Mouse (Mus musculus) gastrocnemius, postnatal 10 days (tissue): Measurements from ENCODE around the gene Tpcn2. TPM values are rescaled to one million over a fixed set of nuclear protein-coding genes. Genes with fewer than 3 reads are reported as not detected.

Source experiments
- DNase-seq: peaks from one replicate; pipeline ENCODE4 v3.0.0; 2021; ENCODE audit warnings: mixed read lengths
- long read RNA-seq, 2 experiments: library from polyadenylated mRNA; stranded (forward); transcript quantifications; one replicate each; pipeline ENCODE4 v2.0.0; 2021
- total RNA-seq, 2 experiments: library from RNA; stranded (reverse); gene quantifications; 2 replicates each; pipeline ENCODE4 v1.2.3; 2021

The Tpcn2 gene
- total RNA-seq = 1 to 10 TPM; 3.6 to 7.2 TPM
- long read RNA-seq, experiment 1, partial matches to known transcripts = 0 of 1 reads
- long read RNA-seq, experiment 1, other reads (novel, unspliced or antisense) = 0 of 1 reads
- long read RNA-seq, experiment 2, partial matches to known transcripts = 1 of 3 reads
- long read RNA-seq, experiment 2, other reads (novel, unspliced or antisense) = 2 of 3 reads

DNA sequence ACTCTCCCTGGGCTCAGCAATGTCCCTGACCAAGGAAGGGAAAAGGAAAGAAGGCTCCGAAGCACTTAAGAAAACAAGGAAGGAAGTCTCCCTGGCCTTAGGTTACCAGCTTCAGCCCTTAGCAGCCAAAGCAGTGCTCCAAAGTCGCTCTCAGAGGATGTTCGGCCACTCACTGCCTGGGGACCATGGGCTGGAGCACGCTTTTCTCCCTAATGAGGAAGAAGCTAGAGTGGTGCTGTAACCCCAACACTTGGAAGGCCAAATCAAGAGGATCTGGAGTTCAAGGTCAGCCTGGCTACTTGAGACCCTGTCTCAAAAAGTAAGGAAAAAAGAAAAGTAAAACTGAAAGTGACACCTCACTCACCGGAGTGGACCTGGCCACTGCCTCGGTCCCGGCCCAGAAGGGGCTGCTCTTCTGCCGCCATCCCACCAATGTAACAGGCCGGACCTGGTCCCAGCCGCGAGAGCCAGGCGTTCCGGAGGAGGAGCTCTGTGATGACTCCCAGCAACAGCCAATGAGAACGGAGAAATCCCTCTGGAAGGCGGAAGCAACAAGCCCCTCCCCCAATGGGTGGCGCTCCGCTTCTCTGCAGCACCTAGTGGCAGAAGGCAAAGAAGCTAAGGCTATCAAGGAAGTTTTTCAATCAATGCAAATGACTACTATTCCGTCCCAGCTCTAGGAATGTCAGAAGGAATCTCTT is at the start of gene Tpcn2:
Tpcn2 (minus strand) TSS at position 525 of the 701 bp plus-strand sequence.
- DNase-seq = peak; percentile 92

DNA sequence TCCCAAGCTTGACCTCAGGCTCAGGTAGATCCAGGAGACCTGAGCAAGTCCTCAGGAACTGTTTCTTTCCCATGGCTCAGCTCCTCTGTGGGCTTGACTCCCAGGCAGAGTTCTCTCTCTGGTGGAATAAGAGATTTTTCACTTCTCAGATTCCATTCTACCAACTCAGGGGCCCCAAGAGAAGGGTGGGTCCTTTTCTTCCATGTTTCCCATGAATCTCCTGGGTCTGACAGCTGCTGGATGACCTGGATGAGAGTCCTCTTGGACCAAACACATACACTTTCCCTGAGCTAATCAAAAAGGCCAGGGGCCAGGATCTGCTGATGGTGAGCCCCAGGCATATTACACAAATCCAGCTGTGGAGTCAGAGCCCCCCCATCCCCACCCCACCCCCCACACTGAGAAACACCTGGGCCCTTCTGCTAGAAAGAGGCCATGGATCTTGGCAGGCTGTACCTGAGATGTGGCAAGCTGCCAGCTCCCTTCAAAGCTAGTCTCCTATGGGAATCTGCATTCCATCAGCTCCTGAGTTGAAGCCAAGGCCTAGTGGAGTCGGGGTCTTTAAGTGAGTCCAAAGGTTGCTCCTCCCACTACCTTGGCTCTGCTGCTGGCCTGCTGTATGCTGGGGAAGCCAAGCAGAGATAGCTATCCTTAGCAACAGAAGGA is 48.7 kb upstream of the Tpcn2 start:
- peak; percentile 31 for DNase-seq

DNA sequence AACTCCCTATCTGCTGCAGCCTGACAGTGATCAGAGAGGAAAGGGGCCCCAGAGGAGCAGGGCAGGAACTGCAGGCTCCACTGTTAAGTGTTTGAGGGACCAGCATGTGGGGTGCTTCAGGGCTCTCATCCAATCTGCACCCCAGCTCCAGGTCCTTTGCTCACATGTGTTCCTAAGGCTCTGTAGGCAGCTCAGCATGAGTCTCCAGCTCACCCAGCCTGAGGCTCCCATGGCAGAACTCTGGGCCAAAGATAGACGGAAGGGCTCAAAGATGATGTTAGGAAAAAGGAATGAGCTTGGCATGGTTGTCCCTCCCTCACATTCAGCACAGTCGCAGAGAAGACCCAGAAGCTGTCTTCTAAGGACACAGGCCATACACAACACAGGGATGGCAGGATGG is 46.8 kb upstream of the Tpcn2 start:
- no peak for DNase-seq

DNA sequence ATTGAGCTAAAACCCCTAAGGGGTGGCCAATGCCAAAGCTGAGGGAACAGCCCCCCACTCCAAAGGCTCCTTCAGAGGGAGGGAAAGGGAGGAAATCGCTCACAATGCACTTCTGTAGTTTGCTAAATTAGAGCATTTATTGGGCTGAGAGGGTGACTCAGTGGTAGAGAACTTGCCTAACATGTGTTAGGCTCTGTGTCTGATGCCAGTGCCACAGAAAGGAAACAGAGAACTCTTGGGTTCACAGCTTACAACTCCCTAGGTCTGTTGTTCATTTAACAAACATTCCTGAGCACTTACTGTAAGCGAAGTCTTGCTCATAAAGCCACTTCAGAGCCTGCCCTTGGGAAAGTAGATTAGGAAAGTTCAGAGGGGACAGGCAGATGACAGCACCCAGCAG is 46.2 kb upstream of the Tpcn2 start:
- no peak for DNase-seq

DNA sequence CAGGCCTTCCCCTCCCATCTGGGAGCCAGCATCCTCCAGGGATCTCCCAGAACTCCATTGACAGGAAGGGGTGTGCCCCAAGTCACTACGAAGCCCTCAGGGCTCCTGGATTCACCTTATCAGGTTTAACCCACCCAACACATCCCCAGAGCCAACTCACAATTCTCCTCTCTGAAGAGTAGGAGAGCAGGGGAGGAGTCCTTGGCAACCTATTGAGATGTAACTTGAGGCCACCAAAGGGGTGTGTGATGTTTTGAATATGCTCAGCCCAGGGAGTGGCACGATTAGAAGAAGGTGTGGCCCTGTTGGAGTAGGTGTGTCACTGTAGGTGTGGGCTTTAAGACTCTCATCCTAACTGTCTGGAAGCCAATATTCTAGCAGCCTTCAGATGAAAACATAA is 41.9 kb upstream of the Tpcn2 start:
- no peak for DNase-seq

DNA sequence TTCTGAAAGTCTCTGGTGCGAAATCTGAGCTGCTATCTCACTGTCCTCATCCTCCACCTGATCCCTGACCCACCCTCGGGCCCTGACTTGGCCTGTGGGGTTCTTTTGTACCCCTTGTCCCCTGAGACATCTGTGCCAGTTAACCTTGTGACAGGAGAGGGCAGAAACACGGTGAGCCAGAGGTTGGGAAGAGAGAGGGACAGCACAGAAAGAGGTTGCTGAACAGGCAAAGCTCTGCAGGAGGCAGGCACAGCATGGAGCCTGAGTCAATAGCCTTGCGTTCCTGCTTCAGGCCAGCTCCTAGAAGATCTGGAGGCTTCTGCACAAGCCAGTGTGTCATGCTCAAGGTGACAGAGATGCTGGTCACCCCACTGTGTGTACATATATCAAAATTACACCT is 39.8 kb upstream of the Tpcn2 start:
- DNase-seq = no peak

DNA sequence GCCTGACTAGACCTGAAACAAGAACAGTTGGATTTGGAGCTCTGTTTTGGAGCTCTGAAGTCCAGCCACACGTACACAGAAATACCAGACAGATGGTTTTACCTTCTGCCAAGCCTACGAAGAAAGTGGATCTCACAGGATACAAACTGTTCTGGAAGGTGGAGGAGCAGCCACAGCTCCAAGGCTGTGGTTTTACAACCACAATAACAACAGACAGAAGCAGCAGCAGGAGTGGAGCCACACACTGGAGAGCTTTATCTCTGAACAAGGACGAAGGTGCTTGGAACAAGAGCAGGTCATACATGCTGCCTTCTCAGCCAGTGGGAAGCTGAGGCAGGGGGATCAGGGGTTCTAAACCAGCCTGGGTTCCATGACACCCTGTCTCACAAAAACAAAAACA is 35.7 kb upstream of the Tpcn2 start:
- DNase-seq = no peak

DNA sequence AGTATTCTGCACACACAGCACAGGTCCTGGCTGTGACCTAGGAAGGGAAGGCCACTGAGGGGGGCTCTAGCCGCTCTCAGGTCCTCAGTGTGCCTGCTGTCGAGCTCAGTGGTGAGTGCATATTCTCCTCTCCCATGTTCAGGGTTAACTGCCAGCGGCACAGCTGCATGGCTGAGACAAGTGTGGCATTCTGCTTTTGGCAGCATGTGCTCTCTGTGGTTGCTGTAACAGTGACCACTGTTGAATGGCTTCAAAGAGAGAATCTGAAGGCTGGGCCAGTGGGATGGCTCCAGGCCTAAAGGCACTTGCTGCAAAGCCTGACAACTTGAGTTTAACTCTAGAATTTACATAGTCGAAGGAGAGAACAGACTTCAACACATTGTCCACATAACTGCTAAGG is 33.7 kb upstream of the Tpcn2 start:
- DNase-seq = no peak

DNA sequence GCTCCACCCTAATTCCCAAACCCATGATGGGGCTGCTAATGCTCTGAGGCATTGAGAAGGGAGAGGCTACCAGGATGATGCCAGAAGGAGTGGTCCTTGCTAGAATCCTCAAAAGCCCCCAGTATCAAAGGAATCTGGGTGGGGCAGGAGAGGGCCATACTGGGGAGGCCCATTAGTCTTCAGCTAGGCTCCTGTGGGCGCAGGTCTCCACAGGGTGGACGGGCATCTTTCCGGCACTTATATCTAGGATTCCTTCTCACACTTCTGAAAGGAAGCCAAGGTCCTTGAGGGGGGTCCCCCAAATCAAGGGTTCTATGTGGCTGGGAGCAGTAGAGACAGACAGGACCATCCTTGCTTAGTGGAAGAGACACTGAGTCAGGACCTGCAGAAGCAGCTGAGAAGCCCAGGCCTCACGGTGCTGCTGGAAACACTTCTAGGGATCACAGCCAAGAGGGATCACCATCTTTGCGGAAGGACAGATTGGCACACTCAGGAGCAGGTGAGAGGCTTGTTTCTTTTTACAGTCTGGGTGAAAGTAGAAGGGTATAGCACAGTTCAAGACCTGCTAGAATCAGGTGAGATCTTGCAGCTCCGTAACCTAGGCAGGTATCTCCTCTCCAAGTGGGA is 31.1 kb upstream of the Tpcn2 start, which contains the start of gene Mrgprd:
Mrgprd (plus strand) TSS at position 51 of the 627 bp plus-strand sequence.
- DNase-seq = no peak

DNA sequence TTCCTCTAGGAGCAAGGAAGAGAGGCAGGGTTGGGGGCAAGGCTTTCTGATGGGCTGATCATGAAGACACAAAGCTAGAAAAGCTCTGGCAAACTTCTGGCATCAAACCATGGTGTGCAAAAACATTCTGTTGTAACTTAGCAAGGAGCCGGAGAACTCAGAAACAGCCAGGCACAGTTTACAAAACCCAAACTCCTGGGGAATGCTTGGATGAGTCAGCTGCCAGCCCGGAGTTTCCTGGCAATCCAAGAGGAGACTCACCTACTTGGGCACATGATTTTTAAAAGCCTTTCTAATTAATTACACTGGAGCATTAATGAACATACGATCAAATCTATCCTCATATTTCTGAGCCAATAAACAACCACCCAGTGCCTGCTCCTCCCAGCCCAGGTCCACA is 28.3 kb upstream of the Tpcn2 start:
- DNase-seq = no peak

DNA sequence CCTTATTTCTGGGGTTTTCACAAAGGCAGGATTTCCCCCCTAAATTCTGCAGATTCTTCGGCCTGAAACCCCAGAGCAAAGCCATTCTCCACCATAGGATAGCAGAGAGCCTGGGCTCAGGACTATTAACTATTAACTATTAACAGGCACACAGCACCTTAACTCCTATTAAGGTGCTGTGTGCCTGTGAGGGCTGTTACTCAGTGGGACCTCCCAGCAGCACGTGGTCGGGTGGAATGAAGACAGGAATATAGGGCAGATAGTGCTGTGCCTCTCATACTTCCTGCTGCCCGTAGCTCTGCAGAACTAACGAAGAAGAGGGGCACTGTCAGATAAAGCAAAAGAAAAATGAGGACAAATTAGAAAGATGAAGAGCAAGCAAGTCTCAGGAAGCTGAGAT is 26.7 kb upstream of the Tpcn2 start:
- DNase-seq = no peak

DNA sequence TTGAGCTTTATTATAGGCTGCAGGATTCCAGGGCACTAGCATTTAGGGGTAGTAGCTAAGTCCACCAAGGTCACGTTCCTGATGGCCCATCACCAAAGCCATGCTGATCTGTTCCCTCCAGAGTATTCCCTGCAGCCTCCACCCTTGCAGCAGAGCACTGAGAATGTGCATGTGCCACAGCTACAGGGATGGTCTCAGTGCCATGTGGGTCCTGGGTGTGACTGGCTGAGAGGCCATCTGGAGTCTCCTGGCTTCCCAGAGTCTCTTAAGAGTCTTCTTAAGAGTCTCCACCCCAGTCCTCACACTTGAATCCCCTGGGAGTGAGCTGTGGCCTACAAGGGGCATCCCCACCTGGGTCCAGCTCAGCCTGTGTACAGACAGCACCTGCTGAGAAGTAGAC is 26.1 kb upstream of the Tpcn2 start:
- no peak for DNase-seq

DNA sequence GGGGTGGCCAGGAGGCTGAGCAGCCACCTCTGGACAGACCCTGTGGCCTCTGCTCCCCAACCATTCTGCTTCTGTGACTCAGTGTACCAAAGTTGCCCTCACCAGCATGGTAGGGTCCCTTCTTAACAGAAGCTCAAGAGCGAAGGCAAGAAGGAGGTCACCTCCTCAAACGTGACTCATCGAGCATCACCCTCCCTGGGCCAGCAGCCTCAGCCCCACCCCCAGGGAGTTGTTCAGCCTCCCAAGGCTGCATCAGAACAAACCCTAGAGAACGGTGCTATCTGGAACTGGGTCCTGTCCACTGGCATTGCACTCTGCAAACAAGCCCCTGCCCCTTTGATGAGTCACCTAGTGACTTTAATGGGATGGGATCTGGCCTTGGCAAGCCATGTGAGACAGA is 25.1 kb upstream of the Tpcn2 start:
- DNase-seq = no peak

DNA sequence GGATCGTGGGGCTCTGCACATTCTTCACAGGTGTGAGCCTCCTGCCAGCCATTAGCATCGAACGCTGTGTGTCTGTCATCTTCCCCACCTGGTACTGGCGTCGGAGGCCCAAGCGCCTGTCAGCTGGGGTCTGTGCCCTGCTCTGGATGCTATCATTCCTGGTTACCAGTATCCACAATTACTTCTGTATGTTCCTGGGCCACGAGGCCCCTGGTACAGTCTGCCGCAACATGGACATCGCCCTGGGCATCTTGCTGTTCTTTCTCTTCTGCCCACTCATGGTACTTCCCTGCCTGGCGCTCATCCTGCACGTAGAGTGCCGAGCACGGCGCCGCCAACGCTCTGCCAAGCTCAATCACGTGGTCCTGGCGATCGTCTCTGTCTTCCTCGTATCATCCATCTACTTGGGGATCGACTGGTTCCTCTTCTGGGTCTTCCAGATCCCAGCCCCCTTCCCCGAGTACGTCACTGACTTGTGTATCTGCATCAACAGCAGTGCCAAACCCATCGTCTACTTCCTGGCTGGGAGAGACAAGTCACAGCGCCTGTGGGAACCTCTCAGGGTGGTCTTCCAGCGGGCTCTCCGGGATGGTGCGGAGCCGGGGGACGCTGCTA is 24.4 kb upstream of the Tpcn2 start:
- DNase-seq = no peak

DNA sequence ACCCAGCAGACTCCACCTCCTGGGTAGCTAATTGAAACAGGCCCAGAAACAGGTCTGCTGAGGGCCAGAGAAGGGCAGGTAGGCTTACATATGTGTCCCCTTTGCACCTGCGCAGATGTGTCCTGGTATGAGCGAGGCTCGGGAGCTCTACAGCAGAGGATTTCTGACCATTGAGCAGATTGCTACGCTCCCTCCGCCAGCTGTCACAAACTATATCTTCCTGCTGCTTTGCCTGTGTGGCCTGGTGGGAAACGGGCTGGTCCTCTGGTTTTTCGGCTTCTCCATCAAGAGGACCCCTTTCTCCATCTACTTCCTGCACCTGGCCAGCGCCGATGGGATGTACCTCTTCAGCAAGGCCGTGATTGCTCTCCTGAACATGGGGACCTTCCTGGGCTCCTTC is 23.8 kb upstream of the Tpcn2 start:
- no peak for DNase-seq

DNA sequence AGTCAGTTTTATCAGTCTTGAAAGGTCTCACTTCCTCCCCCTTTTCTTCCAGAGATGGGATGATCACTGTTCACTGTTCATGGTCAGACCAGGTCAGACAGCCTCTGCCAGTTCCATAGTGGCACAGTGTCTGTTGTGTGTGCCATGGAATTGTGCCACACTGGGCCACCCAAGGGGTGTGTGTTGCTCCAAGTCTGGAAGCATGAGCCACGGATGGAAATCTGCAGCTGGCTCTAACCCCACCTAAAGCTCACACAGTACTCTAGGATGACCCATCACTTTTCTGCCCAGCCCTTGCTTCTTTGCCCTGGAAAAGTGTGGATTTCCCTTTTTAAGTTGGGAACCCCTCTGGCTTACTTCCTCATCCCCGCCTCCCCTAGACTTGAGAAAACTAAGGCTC is 20.3 kb upstream of the Tpcn2 start:
- no peak for DNase-seq

DNA sequence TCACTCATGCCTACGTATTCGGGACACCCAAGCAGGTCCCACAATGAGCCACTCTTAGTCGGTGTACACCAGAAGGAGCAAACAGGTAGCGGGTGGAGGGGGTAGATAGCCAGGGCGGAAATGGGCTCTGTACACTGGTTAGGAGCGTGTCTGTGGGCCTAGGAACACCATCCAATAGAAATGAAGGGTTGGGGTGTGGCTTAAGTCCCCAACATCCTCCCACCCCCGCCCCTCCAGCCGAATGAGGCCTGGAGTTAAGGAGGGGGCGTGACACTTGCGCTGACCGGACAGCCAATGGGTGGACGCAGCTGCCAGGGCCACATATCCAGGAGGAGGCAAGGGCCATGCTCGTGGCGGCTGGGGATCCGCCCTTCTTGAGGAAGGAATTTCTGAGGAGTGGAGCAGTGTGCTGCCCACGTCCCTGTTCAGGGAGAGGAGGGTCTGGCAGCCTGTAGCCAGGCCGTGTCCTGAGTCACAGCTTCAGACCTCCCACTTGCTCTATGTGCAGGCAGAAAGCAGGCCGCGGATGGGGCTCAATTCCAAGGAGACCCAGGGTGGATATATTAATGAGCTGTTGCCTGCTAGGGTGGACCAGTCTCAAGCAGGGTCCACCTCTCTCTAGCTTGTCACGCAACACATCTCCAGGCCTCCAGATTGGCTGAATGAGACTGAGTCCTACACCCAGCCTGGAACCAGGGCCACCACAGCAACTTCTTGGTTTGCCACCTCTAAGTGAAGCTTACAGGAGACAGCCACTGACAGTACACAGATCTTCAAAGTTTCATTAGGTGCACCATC is 18.9 kb upstream of the Tpcn2 start:
- peak; percentile 68 for DNase-seq

DNA sequence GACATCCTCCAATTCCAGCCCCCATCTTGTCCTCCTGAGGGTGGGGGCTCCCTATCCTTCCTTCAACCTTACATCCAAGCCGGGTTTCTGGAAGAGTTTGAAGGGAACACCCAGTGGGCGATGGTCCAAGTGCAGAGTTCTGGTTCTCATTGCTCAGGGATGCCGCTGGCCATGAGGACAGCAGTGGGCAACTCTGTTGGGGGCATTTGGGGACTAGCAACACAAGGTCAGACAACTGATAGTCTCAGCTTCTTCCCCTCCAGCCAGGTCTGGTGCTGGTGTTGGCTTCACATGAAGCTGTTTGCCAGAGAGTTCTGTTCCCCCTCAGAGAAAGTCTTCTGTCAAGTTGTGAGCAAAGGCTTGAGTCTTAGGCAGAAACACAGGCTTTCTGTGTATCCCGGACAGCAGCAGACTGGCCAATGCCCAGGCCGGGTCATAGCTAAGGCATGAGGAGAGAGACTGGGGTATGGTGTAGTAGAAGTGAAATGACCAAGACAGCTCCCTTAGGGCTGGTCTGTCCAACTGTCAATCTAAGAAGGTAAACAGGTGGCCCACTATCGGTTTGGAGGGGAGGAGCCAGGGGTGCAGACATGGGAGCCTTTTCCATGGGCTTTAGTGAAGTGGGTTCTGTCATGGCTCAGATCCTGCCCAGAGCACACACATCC is 17.7 kb upstream of the Tpcn2 start:
- peak; percentile 64 for DNase-seq

DNA sequence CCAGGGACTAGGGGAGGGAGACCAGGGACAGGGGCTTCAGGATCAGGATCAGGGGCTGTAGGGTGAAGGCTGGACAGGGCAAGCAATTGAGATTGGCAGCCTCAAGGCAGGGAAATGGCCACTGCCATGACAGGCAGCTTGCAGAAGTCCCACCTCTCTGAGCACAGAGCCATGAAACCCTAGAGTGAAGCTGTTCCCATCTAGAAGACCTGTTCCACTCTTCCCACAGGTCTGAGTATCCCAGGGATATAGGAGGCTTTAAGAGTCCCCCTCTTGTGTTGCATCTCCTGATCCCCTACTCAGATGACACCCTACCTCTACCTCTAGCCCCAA is 17.2 kb upstream of the Tpcn2 start:
- no peak for DNase-seq

DNA sequence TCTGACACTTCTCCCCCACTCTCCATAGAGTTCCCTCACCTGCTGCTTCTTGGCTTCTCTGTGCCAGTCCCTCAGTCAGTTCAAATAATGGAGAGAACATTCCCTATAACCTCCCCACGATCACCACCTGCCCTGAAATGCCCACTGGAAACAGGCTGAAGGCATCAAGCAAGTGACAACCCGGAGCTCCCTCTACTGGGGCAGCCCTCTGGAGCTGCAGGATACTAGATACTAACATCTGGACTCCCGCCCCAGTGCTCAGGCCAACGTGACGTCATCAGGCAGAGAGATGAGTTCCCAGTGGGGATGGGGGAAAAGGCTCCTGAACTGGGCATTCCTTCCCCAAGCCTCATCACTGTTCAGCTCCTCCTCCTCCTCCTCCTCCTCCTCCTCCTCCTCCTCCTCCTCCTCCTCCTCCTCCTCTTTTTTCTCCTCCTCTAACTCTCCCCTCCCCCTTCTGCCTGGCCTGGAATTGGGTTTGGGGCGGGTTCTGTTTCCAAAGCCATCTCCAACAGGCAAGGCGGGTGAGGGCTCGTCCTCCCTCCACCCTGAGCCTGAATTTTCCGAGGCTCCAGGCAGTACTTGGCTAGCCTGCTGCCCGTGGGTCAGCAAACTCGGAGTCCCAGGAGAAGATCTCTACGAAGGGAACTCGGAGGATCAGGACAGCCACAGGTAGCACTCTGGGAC is 16.7 kb upstream of the Tpcn2 start, which contains the start of gene Mrgprf:
Mrgprf (plus strand) TSS at position 508 of the 687 bp plus-strand sequence.
- DNase-seq = peak; percentile 76
